Mouse (Mus musculus) lung, postnatal 0 days (tissue): Measurements from ENCODE around the gene Sorcs3. TPM values are rescaled to one million over a fixed set of nuclear protein-coding genes. Genes with fewer than 3 reads are reported as not detected.
A peak's percentile ranks its signal among the peaks of the same experiment; 100 is the strongest.

Experiments used
- ATAC-seq: fragments of 200-750 bp; cut with Nextera tagmentation; 2 replicates; pipeline ENCODE4 v1.8.0; 2017; ENCODE audit warnings: moderate library complexity
- DNase-seq: peaks from one replicate; pipeline ENCODE4 v3.0.0-alpha.2; 2016; ENCODE audit warnings: low spot score
- H3K27ac ChIP-seq: fragments of 300-500 bp; sonication (generic); 2 replicates; pipeline ENCODE4 v1.5.1; 2014; ENCODE audit warnings: antibody characterized with exemption, mild to moderate bottlenecking, low read length, mixed read lengths
- H3K27me3 ChIP-seq: fragments of 300-500 bp; sonication (generic); replicated peaks from 2 replicates; pipeline ENCODE4 v1.6.1; 2014; ENCODE audit warnings: low read length, mixed read lengths; ENCODE audit not compliant: insufficient read depth
- H3K36me3 ChIP-seq: fragments of 300-500 bp; sonication (generic); 2 replicates; pipeline ENCODE4 v1.6.1; 2014; ENCODE audit warnings: low read length, mixed read lengths; ENCODE audit not compliant: insufficient read depth
- H3K4me1 ChIP-seq: fragments of 300-500 bp; sonication (generic); 2 replicates; pipeline ENCODE4 v1.6.1; 2014; ENCODE audit warnings: antibody characterized with exemption, low read depth, low read length, mixed read lengths; ENCODE audit not compliant: insufficient read depth
- H3K4me2 ChIP-seq: fragments of 300-500 bp; sonication (generic); replicated peaks from 2 replicates; pipeline ENCODE4 v1.6.1; 2014; ENCODE audit warnings: low read depth, mild to moderate bottlenecking, low read length, moderate library complexity, mixed read lengths
- H3K4me3 ChIP-seq: fragments of 300-500 bp; sonication (generic); 2 replicates; pipeline ENCODE4 v1.5.1; 2014; ENCODE audit warnings: low read depth, low read length
- H3K9ac ChIP-seq: fragments of 300-500 bp; sonication (generic); replicated peaks from 2 replicates; pipeline ENCODE4 v1.6.1; 2014; ENCODE audit warnings: low read depth, mild to moderate bottlenecking
- H3K9me3 ChIP-seq: fragments of 300-500 bp; sonication (generic); 2 replicates; pipeline ENCODE4 v1.6.1; 2016; ENCODE audit warnings: low read length, mixed read lengths
- CTCF ChIP-seq: IDR thresholded peaks from 2 replicates; pipeline ENCODE4 v1.5.1; 2016; ENCODE audit warnings: antibody characterized with exemption, mild to moderate bottlenecking
- EP300 ChIP-seq: IDR thresholded peaks from 2 replicates; pipeline ENCODE4 v1.6.1; 2016; ENCODE audit warnings: antibody characterized with exemption, mild to moderate bottlenecking, control low read depth
- WGBS: fragments of 180-500 bp; shearing (Covaris S2); extraction: QIAGEN DNeasy Blood & Tissue Kit; methylation state at CpG from one replicate; pipeline ENCODE4 v1.1.7; 2014; 5-methylcytosine and 5-hydroxymethylcytosine counted together
- polyA plus RNA-seq: library from polyadenylated mRNA; unstranded; fragments of >200 nt; fragmentation: Nextera tagmentation; extraction: Ambion mirVana; gene quantifications from 2 replicates; pipeline ENCODE4 v1.2.1, GENCODE M21; 2015

Sorcs3 gene
- polyA plus RNA-seq, 1 experiment from 2014 or later: 0.02 TPM

DNA sequence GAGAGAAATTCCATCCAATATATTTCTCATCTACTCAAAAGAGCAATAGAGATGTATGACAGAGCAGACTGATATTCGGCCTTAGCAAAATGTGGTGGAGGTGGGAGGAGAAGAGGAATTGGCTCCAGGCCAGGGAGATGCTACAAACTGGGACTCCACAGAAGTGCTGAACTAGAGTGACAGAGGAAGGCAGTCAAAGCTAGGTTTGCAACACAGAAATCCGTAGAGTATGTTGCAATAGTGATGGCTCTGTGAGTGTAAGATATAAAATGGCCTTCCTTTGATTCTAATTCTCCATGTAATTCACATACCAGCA is 340.3 kb downstream of the Sorcs3 start:
- TF ChIP-seq EP300 (no peak), CTCF (no peak)
- H3K4me2 ChIP-seq: no peak overlapping the region
- H3K27me3 ChIP-seq: no peaks in the 10 kb centered on the region
- no peaks in the 10 kb centered on the region for H3K4me1 ChIP-seq
- H3K9me3 ChIP-seq: no peaks in the 10 kb centered on the region
- ATAC-seq: no peak
- no peak overlapping the region for H3K9ac ChIP-seq
- peak; percentile 5 for DNase-seq
- 66% methylated on average over 2 of the region's 2 CpGs for WGBS
- no peak overlapping the region for H3K4me3 ChIP-seq
- no peaks in the 10 kb centered on the region for H3K36me3 ChIP-seq
- no peak overlapping the region for H3K27ac ChIP-seq

DNA sequence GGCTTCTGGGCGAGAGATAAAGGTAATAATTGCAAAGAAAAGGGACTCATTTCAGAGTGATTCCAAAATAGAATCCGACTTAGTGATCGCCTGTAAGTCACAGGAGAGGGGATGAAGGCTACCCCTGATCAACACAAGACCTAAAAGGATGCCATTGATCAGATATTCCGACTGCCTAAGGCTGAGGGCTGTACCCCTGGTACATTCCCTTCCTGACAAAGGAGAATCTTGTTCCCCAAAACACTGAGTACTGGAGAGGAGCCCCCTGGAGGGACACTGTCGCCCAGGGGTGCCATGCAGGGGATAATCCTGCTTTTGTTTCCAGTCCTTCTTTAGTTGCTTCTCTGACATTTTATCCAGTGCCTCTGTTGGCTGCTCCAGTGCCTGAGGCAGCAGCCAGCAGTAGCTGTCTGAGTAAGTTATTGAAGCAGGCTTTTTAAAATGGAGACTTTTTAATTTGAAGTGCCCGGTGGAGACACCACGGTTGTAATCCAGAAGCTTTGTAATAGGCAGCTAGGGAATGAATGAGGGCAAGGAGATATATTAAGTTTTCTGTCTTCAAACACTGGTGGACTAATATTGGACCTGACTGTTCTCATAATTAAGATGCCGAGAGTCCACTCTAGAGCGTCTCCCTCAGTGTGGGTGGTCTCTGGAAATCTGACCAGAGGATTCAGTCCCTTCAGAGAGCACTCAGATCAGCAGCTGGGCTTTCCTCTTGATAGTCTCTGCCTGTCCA is 342.5 kb downstream of the Sorcs3 start:
- no peak overlapping the region for H3K4me3 ChIP-seq
- ATAC-seq: no peak
- H3K36me3 ChIP-seq: no peaks in the 10 kb centered on the region
- TF ChIP-seq EP300: no peak
- TF ChIP-seq CTCF: no peak
- H3K4me2 ChIP-seq: no peak overlapping the region
- H3K27me3 ChIP-seq: no peaks in the 10 kb centered on the region
- H3K27ac ChIP-seq: no peak overlapping the region
- no peaks in the 10 kb centered on the region for H3K4me1 ChIP-seq
- DNase-seq: no peak
- no peak overlapping the region for H3K9ac ChIP-seq
- no peaks in the 10 kb centered on the region for H3K9me3 ChIP-seq
- WGBS: 55% methylated on average over 9 of the region's 9 CpGs

DNA sequence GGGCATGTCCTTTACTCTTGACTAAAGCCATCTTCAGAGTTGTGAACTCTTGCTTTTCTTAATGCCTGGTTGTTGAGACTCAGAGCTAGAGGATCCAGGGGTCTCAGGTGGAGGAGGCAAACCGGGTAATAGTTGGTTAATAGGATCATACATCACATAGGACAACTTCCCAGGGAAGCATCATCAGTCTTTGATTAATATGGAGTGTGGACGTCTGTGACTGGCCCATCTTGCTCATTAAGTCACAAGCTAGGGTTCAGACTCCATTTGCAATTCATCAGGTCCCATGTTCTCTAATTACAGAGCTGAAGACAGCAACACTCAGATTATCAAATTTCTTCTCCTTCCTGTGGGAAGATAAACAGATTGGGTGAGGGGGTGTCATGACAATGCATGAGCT is 353.6 kb downstream of the Sorcs3 start:
- DNase-seq (no peak), ATAC-seq (no peak)
- no peak overlapping the region for H3K9ac ChIP-seq
- no peak overlapping the region for H3K27ac ChIP-seq
- no peaks in the 10 kb centered on the region for H3K27me3 ChIP-seq
- 35% methylated on average over 2 of the region's 2 CpGs for WGBS
- no peaks in the 10 kb centered on the region for H3K36me3 ChIP-seq
- no peaks in the 10 kb centered on the region for H3K4me1 ChIP-seq
- H3K9me3 ChIP-seq: no peaks in the 10 kb centered on the region
- no peak overlapping the region for H3K4me3 ChIP-seq
- TF ChIP-seq CTCF: no peak
- TF ChIP-seq EP300: no peak
- H3K4me2 ChIP-seq: no peak overlapping the region

DNA sequence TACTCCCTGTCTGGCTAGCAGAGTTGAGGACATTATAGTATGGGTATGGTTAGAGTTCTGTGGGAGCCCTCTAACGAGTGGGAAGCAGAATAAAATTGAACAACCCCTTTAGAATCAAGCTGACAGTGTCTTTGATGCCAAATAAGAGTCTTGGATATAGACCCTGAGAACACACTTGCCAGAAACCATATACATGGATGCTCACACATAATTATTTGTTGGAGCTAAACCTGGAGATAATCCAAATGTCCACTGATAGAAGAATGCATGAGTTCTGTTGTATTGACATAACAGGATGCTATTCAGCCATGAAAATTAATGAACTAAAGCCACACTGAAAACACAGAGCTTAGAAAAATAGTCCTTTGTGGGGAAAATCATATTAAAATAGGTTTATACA is 369.9 kb downstream of the Sorcs3 start:
- ATAC-seq (no peak), DNase-seq (no peak)
- Histone ChIP-seq H3K9me3 (no peaks in the 10 kb centered on the region), H3K4me3 (no peak overlapping the region), H3K27me3 (no peaks in the 10 kb centered on the region), H3K9ac (no peak overlapping the region), H3K27ac (no peak overlapping the region), H3K36me3 (no peaks in the 10 kb centered on the region), H3K4me2 (no peak overlapping the region), H3K4me1 (no peaks in the 10 kb centered on the region)
- 32% methylated on average over 1 of the region's 1 CpGs for WGBS
- TF ChIP-seq EP300 (no peak), CTCF (no peak)

DNA sequence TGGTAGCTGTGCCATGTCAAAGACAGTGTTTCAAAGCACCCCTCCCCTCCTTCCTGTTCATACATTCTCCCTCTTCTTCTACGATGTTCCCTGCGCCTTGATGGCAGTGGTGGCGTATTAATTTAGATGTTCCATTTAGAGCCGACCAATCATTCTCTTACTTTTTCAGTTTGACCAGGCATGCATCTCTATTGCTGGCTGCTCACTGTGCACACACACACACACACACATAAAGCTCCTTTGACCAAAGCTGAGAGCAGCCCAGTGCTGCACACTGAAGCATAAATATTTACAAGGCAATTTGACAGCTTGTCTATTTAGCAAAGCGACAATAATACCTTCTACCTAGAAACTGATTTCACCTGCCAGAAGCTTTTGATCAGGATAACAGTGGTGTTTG is 371.3 kb downstream of the Sorcs3 start:
- no peak for DNase-seq
- 54% methylated on average over 5 of the region's 5 CpGs for WGBS

DNA sequence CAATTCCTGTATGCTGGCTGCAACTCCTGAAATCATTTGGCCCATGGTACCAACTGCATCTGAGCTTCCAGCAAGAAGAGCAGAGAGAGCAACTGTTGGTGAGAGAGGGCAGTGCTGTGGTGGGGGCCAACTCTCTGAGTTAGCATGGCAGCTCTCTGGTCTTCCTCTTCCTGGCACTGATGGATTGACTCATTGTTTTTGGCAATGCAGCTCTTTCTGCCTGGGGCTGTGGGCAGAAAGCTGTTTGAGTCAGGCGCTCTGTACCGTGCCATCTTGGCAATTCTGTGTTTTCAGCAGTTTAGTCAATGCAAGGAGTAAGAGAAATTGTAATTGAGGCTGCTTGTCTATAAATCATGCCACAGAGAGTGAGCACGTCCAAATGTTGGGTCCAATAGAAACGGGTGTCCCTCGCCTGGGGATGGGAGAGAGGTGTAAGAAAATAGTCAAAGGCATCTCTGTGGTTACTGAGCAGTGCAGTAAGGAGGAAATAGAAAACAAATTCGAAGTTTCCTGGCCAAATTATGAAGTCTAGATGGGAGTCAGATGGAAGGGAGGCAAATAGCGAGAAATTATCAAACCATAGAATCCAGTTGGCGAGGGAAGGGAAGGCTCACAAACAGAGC is 379.2 kb downstream of the Sorcs3 start:
- ATAC-seq (no peak), DNase-seq (no peak)
- TF ChIP-seq EP300: no peak
- no peak for TF ChIP-seq CTCF
- 73% methylated on average over 8 of the region's 8 CpGs for WGBS
- Histone ChIP-seq H3K4me3 (no peak overlapping the region), H3K9me3 (no peaks in the 10 kb centered on the region), H3K4me2 (no peak overlapping the region), H3K27ac (no peak overlapping the region), H3K36me3 (no peaks in the 10 kb centered on the region), H3K4me1 (no peaks in the 10 kb centered on the region), H3K27me3 (no peaks in the 10 kb centered on the region), H3K9ac (no peak overlapping the region)

More for the DNA sequence above, 371.3 kb downstream of the Sorcs3 start:
- H3K27ac ChIP-seq: no peak overlapping the region
- no peak for ATAC-seq
- H3K9me3 ChIP-seq: no peaks in the 10 kb centered on the region
- no peaks in the 10 kb centered on the region for H3K4me1 ChIP-seq
- H3K36me3 ChIP-seq: no peaks in the 10 kb centered on the region
- H3K27me3 ChIP-seq: no peaks in the 10 kb centered on the region
- TF ChIP-seq EP300: no peak
- TF ChIP-seq CTCF: no peak
- H3K4me3 ChIP-seq: no peak overlapping the region
- no peak overlapping the region for H3K4me2 ChIP-seq
- H3K9ac ChIP-seq: no peak overlapping the region
